Mouse (Mus musculus): ENCODE measurements at regions not wholly inside any gene's neighbourhood (a gene's known extent, or its start where the extent isn't known, plus 50 kb on each side); places are given as distances from the start of the nearest gene placed in this dataset.
"Not testable (repeated sequence)": the region's sequence is repeated elsewhere in the genome, so short reads cannot be mapped to it uniquely, and the experiment has no call there.

GRCm38 (mm10) chrX:91059251-91059650 lies 167.3 kb downstream of the Gm44 start:
- DNase-seq, result peak; percentile 11

GRCm38 (mm10) chrX:91085137-91085536 lies 193.2 kb downstream of the Gm44 start:
- DNase-seq, result not testable (repeated sequence)
